Mouse (Mus musculus): ENCODE results near the gene Mycbpap. TPM values are rescaled to one million over a fixed set of nuclear protein-coding genes. Genes with fewer than 3 reads are reported as not detected.

Gene Mycbpap
- polyA plus RNA-seq, 1 experiment from 2014 or later = 0.05 TPM

GRCm38 (mm10) chr11:94477651-94478050, 43.9 kb downstream of the Mycbpap start:
- no peak for ATAC-seq (ENCODE audit: low read depth)
- Histone ChIP-seq H3K4me3 (replicated peaks) (no peak overlapping the region), H3K4me1 (replicated peaks) (peaks cover 18% of the 10 kb centered on the region), H3K36me3 (no peaks in the 10 kb centered on the region), H3K27me3 (peaks cover 88% of the 10 kb centered on the region), H3K9ac (no peak overlapping the region), H3K4me2 (no peak overlapping the region), H3K27ac (no peak overlapping the region), H3K9me3 (replicated peaks) (no peaks in the 10 kb centered on the region)
- no peak for DNase-seq
- 52% methylated on average over 6 of the region's 6 CpGs for WGBS (ENCODE audit: insufficient replicate concordance)

- Histone ChIP-seq H3K27me3 (peaks cover 98% of the 10 kb centered on the region), H3K36me3 (no peaks in the 10 kb centered on the region), H3K4me1 (replicated peaks) (peaks cover 21% of the 10 kb centered on the region), H3K27ac (no peak overlapping the region), H3K4me3 (replicated peaks) (no peak overlapping the region), H3K9ac (no peak overlapping the region), H3K9me3 (replicated peaks) (no peaks in the 10 kb centered on the region), H3K4me2 (no peak overlapping the region)
- DNase-seq (no peak), ATAC-seq (ENCODE audit: low read depth) (no peak)
- 20% methylated on average over 11 of the region's 11 CpGs for WGBS (ENCODE audit: insufficient replicate concordance)
These were observed 45.8 kb downstream of the Mycbpap start for GRCm38 (mm10) chr11:94475722-94476121.

- WGBS (ENCODE audit: insufficient replicate concordance) = 4% methylated on average over 11 of the region's 11 CpGs
- Histone ChIP-seq H3K36me3 (no peaks in the 10 kb centered on the region), H3K27me3 (peaks cover 99% of the 10 kb centered on the region), H3K9ac (no peak overlapping the region), H3K27ac (no peak overlapping the region), H3K4me3 (replicated peaks) (peak overlapping the region; percentile 51), H3K4me1 (replicated peaks) (peaks cover 21% of the 10 kb centered on the region), H3K4me2 (peak overlapping the region; percentile 69), H3K9me3 (replicated peaks) (no peaks in the 10 kb centered on the region)
- DNase-seq (no peak), ATAC-seq (ENCODE audit: low read depth) (no peak)
These were observed 47.0 kb downstream of the Mycbpap start for GRCm38 (mm10) chr11:94474544-94474910.

GRCm38 (mm10) chr11:94473707-94474543, 47.6 kb downstream of the Mycbpap start, which contains the start of gene Cacna1g:
TSS of gene Cacna1g (minus strand) at chr11:94474198.
- Histone ChIP-seq H3K9ac (peak within 1 kb of the TSS; percentile 33), H3K4me3 (replicated peaks) (peak within 1 kb of the TSS; percentile 51), H3K27ac (no peak within 1 kb of the TSS), H3K36me3 (no peaks in the 10 kb centered on the region), H3K27me3 (peaks cover 99% of the 10 kb centered on the region), H3K4me2 (peak within 1 kb of the TSS; percentile 69), H3K4me1 (replicated peaks) (peaks cover 21% of the 10 kb centered on the region), H3K9me3 (replicated peaks) (no peaks in the 10 kb centered on the region)
- under 1% methylated on average over 49 of the region's 71 CpGs for WGBS (ENCODE audit: insufficient replicate concordance)
- peak; percentile 85 for ATAC-seq (ENCODE audit: low read depth)
- peak; percentile 53 for DNase-seq

- peaks cover 21% of the 10 kb centered on the region for H3K4me1 ChIP-seq (replicated peaks)
- 4% methylated on average over 49 of the region's 52 CpGs for WGBS (ENCODE audit: insufficient replicate concordance)
These were observed 48.4 kb downstream of the Mycbpap start for GRCm38 (mm10) chr11:94472916-94473706.

GRCm38 (mm10) chr11:94472585-94472915, 49.0 kb downstream of the Mycbpap start:
- H3K9me3 ChIP-seq (replicated peaks) = no peaks in the 10 kb centered on the region
- DNase-seq (no peak), ATAC-seq (ENCODE audit: low read depth) (no peak)
- H3K4me1 ChIP-seq (replicated peaks) = peaks cover 21% of the 10 kb centered on the region
- H3K36me3 ChIP-seq = no peaks in the 10 kb centered on the region
- peaks cover 96% of the 10 kb centered on the region for H3K27me3 ChIP-seq
- no peak overlapping the region for H3K27ac ChIP-seq
- H3K4me2 ChIP-seq = peak overlapping the region; percentile 69; the same call in 1 of the 2 replicates
- no peak overlapping the region for H3K9ac ChIP-seq
- under 1% methylated on average over 15 of the region's 15 CpGs for WGBS (ENCODE audit: insufficient replicate concordance)
- peak overlapping the region; percentile 51 for H3K4me3 ChIP-seq (replicated peaks)

More at GRCm38 (mm10) chr11:94472916-94473706, 48.4 kb downstream of the Mycbpap start:
- Histone ChIP-seq H3K4me2 (peak overlapping the region; percentile 69), H3K36me3 (no peaks in the 10 kb centered on the region), H3K9ac (peak overlapping the region; percentile 33), H3K9me3 (replicated peaks) (no peaks in the 10 kb centered on the region), H3K27ac (no peak overlapping the region), H3K4me3 (replicated peaks) (peak overlapping the region; percentile 51), H3K27me3 (peaks cover 99% of the 10 kb centered on the region)
- no peak for ATAC-seq (ENCODE audit: low read depth)
- no peak for DNase-seq

GRCm38 (mm10) chr11:94471740-94472584, 49.6 kb downstream of the Mycbpap start:
- no peaks in the 10 kb centered on the region for H3K9me3 ChIP-seq (replicated peaks)
- peak overlapping the region; percentile 51 for H3K4me3 ChIP-seq (replicated peaks)
- WGBS (ENCODE audit: insufficient replicate concordance) = 6% methylated on average over 17 of the region's 17 CpGs
- H3K4me1 ChIP-seq (replicated peaks) = peaks cover 21% of the 10 kb centered on the region
- ATAC-seq (ENCODE audit: low read depth) (no peak), DNase-seq (no peak)
- H3K27me3 ChIP-seq = peaks cover 90% of the 10 kb centered on the region
- 0 out of 2 replicates have a peak overlapping the region, but pooled peaks have one; percentile 69 for H3K4me2 ChIP-seq
- no peak overlapping the region for H3K27ac ChIP-seq
- H3K9ac ChIP-seq = no peak overlapping the region
- no peaks in the 10 kb centered on the region for H3K36me3 ChIP-seq

GRCm38 (mm10) chr11:94470391-94470790, 51.2 kb downstream of the Mycbpap start:
- Histone ChIP-seq H3K9me3 (replicated peaks) (no peaks in the 10 kb centered on the region), H3K27ac (no peak overlapping the region), H3K9ac (no peak overlapping the region), H3K4me2 (no peak overlapping the region), H3K4me3 (replicated peaks) (no peak overlapping the region), H3K4me1 (replicated peaks) (peaks cover 21% of the 10 kb centered on the region), H3K36me3 (no peaks in the 10 kb centered on the region), H3K27me3 (peaks cover 75% of the 10 kb centered on the region)
- WGBS (ENCODE audit: insufficient replicate concordance) = 46% methylated on average over 7 of the region's 7 CpGs
- no peak for DNase-seq
- no peak for ATAC-seq (ENCODE audit: low read depth)

- Histone ChIP-seq H3K9ac (no peak overlapping the region), H3K27ac (no peak overlapping the region), H3K36me3 (no peaks in the 10 kb centered on the region), H3K4me1 (replicated peaks) (peaks cover 27% of the 10 kb centered on the region), H3K9me3 (replicated peaks) (no peaks in the 10 kb centered on the region), H3K4me3 (replicated peaks) (no peak overlapping the region), H3K27me3 (peaks cover 70% of the 10 kb centered on the region), H3K4me2 (no peak overlapping the region)
- ATAC-seq (ENCODE audit: low read depth) (no peak), DNase-seq (no peak)
- WGBS (ENCODE audit: insufficient replicate concordance) = 35% methylated on average over 9 of the region's 9 CpGs
These were observed 52.1 kb downstream of the Mycbpap start for GRCm38 (mm10) chr11:94469136-94470064.

- H3K9ac ChIP-seq = no peak overlapping the region
- H3K36me3 ChIP-seq = no peaks in the 10 kb centered on the region
- no peak overlapping the region for H3K4me2 ChIP-seq
- H3K27me3 ChIP-seq = peaks cover 65% of the 10 kb centered on the region
- WGBS (ENCODE audit: insufficient replicate concordance) = 31% methylated on average over 4 of the region's 4 CpGs
- H3K4me3 ChIP-seq (replicated peaks) = no peak overlapping the region
- H3K4me1 ChIP-seq (replicated peaks) = peaks cover 26% of the 10 kb centered on the region
- no peaks in the 10 kb centered on the region for H3K9me3 ChIP-seq (replicated peaks)
- no peak for DNase-seq
- H3K27ac ChIP-seq = no peak overlapping the region
- no peak for ATAC-seq (ENCODE audit: low read depth)
These were observed 52.9 kb downstream of the Mycbpap start for GRCm38 (mm10) chr11:94468582-94469064.

All from liver, embryonic 13.5 days (tissue).